Comparison of ENCODE assay signal across 19 mouse cellular contexts in genomic region chr14:17733077-17733778, GRCm38 (mm10).
DNase-seq lines count a peak whose midpoint lies in the region; ATAC-seq lines count a peak whose summit lies in the region.
"Had no signal": no experiment of that assay in that cellular context is flagged by ENCODE, and none has a peak within 500 bp of the region (broad histone marks: within the 10 kb centered on the region; RNA-seq: fewer than 3 reads in every experiment).

No protein-coding gene starts in this region.

- H3K9ac ChIP-seq in midbrain, embryonic 12.5 days (replicated peaks): no peak overlapping the region
- H3K9ac ChIP-seq in midbrain, embryonic 16.5 days (ENCODE audit: low read depth, low read length): no peak overlapping the region
- H3K9ac ChIP-seq: forebrain, embryonic 13.5 days; forebrain, postnatal 0 days; heart, embryonic 13.5 days; hindbrain, embryonic 13.5 days had no signal

- peak; percentile 65 for ATAC-seq in midbrain, embryonic 12.5 days (ENCODE audit: low FRiP score, low read depth)
- ATAC-seq in midbrain, embryonic 16.5 days: peak; percentile 53
- ATAC-seq: forebrain, embryonic 13.5 days; forebrain, postnatal 0 days had no signal

- no peaks in the 10 kb centered on the region for H3K9me3 ChIP-seq in midbrain, embryonic 12.5 days
- H3K9me3 ChIP-seq in midbrain, embryonic 16.5 days (replicated peaks; ENCODE audit: control insufficient read depth, low read length, poor library complexity, severe bottlenecking): no peaks in the 10 kb centered on the region
- H3K9me3 ChIP-seq: embryonic facial prominence, embryonic 10.5 days; forebrain, embryonic 13.5 days; heart, embryonic 13.5 days; hindbrain, embryonic 13.5 days had no signal

- no peaks in the 10 kb centered on the region for H3K27me3 ChIP-seq in midbrain, embryonic 12.5 days
- no peaks in the 10 kb centered on the region for H3K27me3 ChIP-seq in midbrain, embryonic 16.5 days (ENCODE audit: control insufficient read depth, insufficient read depth, low read depth, low read length)
- H3K27me3 ChIP-seq: forebrain, embryonic 13.5 days; heart, embryonic 13.5 days; hindbrain, embryonic 13.5 days had no signal

- no peaks in the 10 kb centered on the region for H3K36me3 ChIP-seq in midbrain, embryonic 12.5 days
- H3K36me3 ChIP-seq in midbrain, embryonic 16.5 days (ENCODE audit: control insufficient read depth, insufficient read depth, low read length): no peaks in the 10 kb centered on the region
- H3K36me3 ChIP-seq: embryonic facial prominence, embryonic 10.5 days; heart, embryonic 13.5 days; hindbrain, embryonic 13.5 days had no signal

- no peak overlapping the region for H3K4me2 ChIP-seq in midbrain, embryonic 12.5 days (replicated peaks)
- no peak overlapping the region for H3K4me2 ChIP-seq in midbrain, embryonic 16.5 days (ENCODE audit: low read length)
- H3K4me2 ChIP-seq: forebrain, embryonic 13.5 days; heart, embryonic 13.5 days; hindbrain, embryonic 13.5 days had no signal

- peaks cover 13% of the 10 kb centered on the region for H3K4me1 ChIP-seq in midbrain, embryonic 12.5 days
- H3K4me1 ChIP-seq in midbrain, embryonic 16.5 days (ENCODE audit: control insufficient read depth, insufficient read depth, low read length): no peaks in the 10 kb centered on the region; the same call in 1 of the 2 replicates
- H3K4me1 ChIP-seq: heart, embryonic 13.5 days had no signal

- no peak overlapping the region for H3K27ac ChIP-seq in midbrain, embryonic 12.5 days (replicated peaks)
- no peak overlapping the region for H3K27ac ChIP-seq in midbrain, embryonic 16.5 days (ENCODE audit: low read length)
- H3K27ac ChIP-seq: embryonic facial prominence, embryonic 10.5 days; forebrain, embryonic 13.5 days; heart, embryonic 13.5 days; hindbrain, embryonic 13.5 days had no signal

- intact Hi-C loops in gastrocnemius, postnatal 36 days (cut with DNase I): no loop called here

- peak; percentile 24 for DNase-seq in urinary bladder, postnatal 14 days (ENCODE audit: low spot score)
- no peak for DNase-seq in urinary bladder, postnatal 10 days (ENCODE audit: low spot score)
- DNase-seq in adrenal gland, adult 18-20 months (ENCODE audit: low spot score in 2 of 2): no peak
- no peak for DNase-seq in adrenal gland, adult 2 months
- DNase-seq in gastrocnemius, postnatal 36 days: no peak
- DNase-seq: adrenal gland, postnatal 14 days; cerebellum, adult 11-12 months; cerebellum, adult 9-11 months; cerebellum, postnatal 36 days; forebrain, postnatal 0 days; gastrocnemius, postnatal 14 days; heart, adult 11 months; heart, postnatal 36 days had no signal

- H3K4me3 ChIP-seq in midbrain, embryonic 12.5 days: no peak overlapping the region
- no peak overlapping the region for H3K4me3 ChIP-seq in midbrain, embryonic 16.5 days (ENCODE audit: low read depth, low read length)
- H3K4me3 ChIP-seq: embryonic facial prominence, embryonic 10.5 days; forebrain, embryonic 13.5 days; heart, embryonic 13.5 days; hindbrain, embryonic 13.5 days had no signal

- 78% methylated on average over 2 of the region's 2 CpGs for WGBS in midbrain, embryonic 12.5 days
- 75% methylated on average over 2 of the region's 2 CpGs for WGBS in midbrain, embryonic 16.5 days
